Mouse (Mus musculus) ES-E14 (cell line): Measurements from ENCODE around the gene Psmb10. TPM values are rescaled to one million over a fixed set of nuclear protein-coding genes. Genes with fewer than 3 reads are reported as not detected.

Source experiments
- DNase-seq: peaks from one replicate; pipeline ENCODE4 v3.0.0-alpha.2; 2013; ENCODE audit warnings: low read depth, low spot score
- H3K27ac ChIP-seq: 2 replicates; pipeline ENCODE4 v1.5.1; 2012; ENCODE audit warnings: low read depth, mild to moderate bottlenecking, low read length, moderate library complexity, mixed read lengths; ENCODE audit not compliant: poor library complexity, insufficient read depth, severe bottlenecking
- H3K36me3 ChIP-seq: 2 replicates; pipeline ENCODE4 v1.6.1; 2012; ENCODE audit warnings: mild to moderate bottlenecking, low read length, moderate library complexity, mixed read lengths; ENCODE audit not compliant: control insufficient read depth, poor library complexity, insufficient read depth, severe bottlenecking
- H3K4me1 ChIP-seq, 2 experiments: fragments of 150-350 bp in 1 of 2; sonication (generic) in 1 of 2; 2 replicates each; pipeline ENCODE4 v1.6.1; 2012; ENCODE audit warnings: low read length in 2 of 2, mild to moderate bottlenecking in 1 of 2, mixed read lengths in 1 of 2; ENCODE audit not compliant: control insufficient read depth in 2 of 2, insufficient read depth in 2 of 2, poor library complexity in 1 of 2
- H3K4me3 ChIP-seq, 2 experiments: fragments of 150-350 bp in 1 of 2; sonication (generic) in 1 of 2; 2 replicates each; pipeline ENCODE4 v1.5.1; 2012; ENCODE audit warnings: low read length in 2 of 2, low read depth in 1 of 2, mild to moderate bottlenecking in 1 of 2, mixed read lengths in 1 of 2; ENCODE audit not compliant: insufficient read depth in 1 of 2, poor library complexity in 1 of 2, severe bottlenecking in 1 of 2
- H3K9ac ChIP-seq: 2 replicates; pipeline ENCODE4 v1.6.1; 2012; ENCODE audit warnings: low read depth, mild to moderate bottlenecking, low read length, mixed read lengths; ENCODE audit not compliant: poor library complexity, insufficient read depth, severe bottlenecking
- H3K9me3 ChIP-seq: fragments of 150-350 bp; sonication (generic); 2 replicates; pipeline ENCODE4 v1.6.1; 2012; ENCODE audit warnings: low read depth, mild to moderate bottlenecking, low read length; ENCODE audit not compliant: control insufficient read depth, insufficient read depth
- CHD2 ChIP-seq: IDR thresholded peaks from 2 replicates; pipeline ENCODE4 v1.6.1; 2014; ENCODE audit warnings: mild to moderate bottlenecking, low read depth, low read length, inconsistent platforms
- HCFC1 ChIP-seq: IDR thresholded peaks from 2 replicates; pipeline ENCODE4 v1.6.1; 2012; ENCODE audit warnings: low read length, inconsistent platforms, borderline replicate concordance; ENCODE audit not compliant: insufficient read depth
- MAFK ChIP-seq: IDR thresholded peaks from 2 replicates; pipeline ENCODE4 v1.6.1; 2014; ENCODE audit warnings: mild to moderate bottlenecking, low read depth, low read length, inconsistent platforms; ENCODE audit not compliant: insufficient read depth
- ZC3H11A ChIP-seq: IDR thresholded peaks from 2 replicates; pipeline ENCODE4 v1.6.1; 2012; ENCODE audit warnings: low read depth, mild to moderate bottlenecking, inconsistent platforms, low read length, borderline replicate concordance
- ZNF384 ChIP-seq: IDR thresholded peaks from 2 replicates; pipeline ENCODE4 v1.6.1; 2012; ENCODE audit warnings: low read depth, low read length, inconsistent platforms
- in situ Hi-C, 2 experiments: fragments of 600-800 bp; cut with MboI; formaldehyde crosslinking; loops; one replicate each; pipeline ENCODE4 v1.15.1; 2025; ENCODE audit warnings: low sequenced_read_pairs in 2 of 2, inconsistent platforms in 1 of 2; ENCODE audit not compliant: unreplicated experiment in 2 of 2
- total RNA-seq: library from RNA; depleted of rRNA; stranded (reverse); fragments of 300-350 nt; gene quantifications from 2 replicates; pipeline ENCODE4 v1.2.3, GENCODE M21; 2012

The Psmb10 gene
- total RNA-seq, 1 experiment, result 70.9 TPM

GRCm38 (mm10) chr8:105971019-105971720, 32.9 kb upstream of the Psmb10 start:
- Histone ChIP-seq H3K4me1 (peaks cover 4 to 8% of the 10 kb centered on the region in 2 experiments; a peak in 2 of 4 replicates), H3K4me3 (no peak overlapping the region), H3K36me3 (no peaks in the 10 kb centered on the region), H3K9ac (no peak overlapping the region), H3K9me3 (no peaks in the 10 kb centered on the region), H3K27ac (no peak overlapping the region)
- DNase-seq, result peak; percentile 31
- in situ Hi-C loops, result no loop called here
- TF ChIP-seq ZNF384 (no peak), MAFK (no peak)

- no peaks in the 10 kb centered on the region for H3K36me3 ChIP-seq
- TF ChIP-seq MAFK, result no peak
- no peak for TF ChIP-seq CHD2
- TF ChIP-seq HCFC1, result no peak
- no peak for TF ChIP-seq ZC3H11A
- no peak for TF ChIP-seq ZNF384
- H3K4me1 ChIP-seq, result peaks cover 5 to 10% of the 10 kb centered on the region in 2 experiments; a peak in 3 of 4 replicates
- DNase-seq, result no peak
- no peak overlapping the region for H3K9ac ChIP-seq
- no peak overlapping the region for H3K27ac ChIP-seq
- in situ Hi-C loops, result no loop called here
- no peak overlapping the region for H3K4me3 ChIP-seq
- no peaks in the 10 kb centered on the region for H3K9me3 ChIP-seq
Observed at GRCm38 (mm10) chr8:105969367-105969766, 31.1 kb upstream of the Psmb10 start.

GRCm38 (mm10) chr8:105966692-105967311, 28.6 kb upstream of the Psmb10 start:
- peak overlapping the region; percentile 32; the same call in 1 of the 2 replicates for H3K27ac ChIP-seq
- H3K36me3 ChIP-seq, result no peaks in the 10 kb centered on the region
- in situ Hi-C loops, result no loop called here
- H3K9me3 ChIP-seq, result no peaks in the 10 kb centered on the region
- H3K4me3 ChIP-seq, result peak overlapping the region; percentile 95 to 97; a peak in 3 of 4 replicates
- peak; percentile 80 for DNase-seq
- TF ChIP-seq HCFC1 (no peak), CHD2 (no peak), ZC3H11A (no peak), MAFK (no peak), ZNF384 (no peak)
- H3K4me1 ChIP-seq, result peaks cover 14 to 29% of the 10 kb centered on the region in 2 experiments; a peak in 3 of 4 replicates
- H3K9ac ChIP-seq, result no peak overlapping the region

GRCm38 (mm10) chr8:105965905-105966341, 27.7 kb upstream of the Psmb10 start, which contains the start of gene Slc12a4:
Gene Slc12a4, minus strand, starts transcription at chr8:105966097.
- TF ChIP-seq HCFC1, result no peak
- TF ChIP-seq ZNF384, result no peak
- no peak for TF ChIP-seq ZC3H11A
- no peak for TF ChIP-seq MAFK
- TF ChIP-seq CHD2, result no peak
- Histone ChIP-seq H3K4me1 (peaks cover 16 to 37% of the 10 kb centered on the region in 2 experiments; a peak in 3 of 4 replicates), H3K27ac (peak within 1 kb of the TSS; percentile 32), H3K9me3 (no peaks in the 10 kb centered on the region), H3K4me3 (peak within 1 kb of the TSS; percentile 95 to 97), H3K9ac (peak within 1 kb of the TSS; percentile 94), H3K36me3 (no peaks in the 10 kb centered on the region)
- peak; percentile 62 for DNase-seq
- in situ Hi-C loops, result no loop called here
